Mouse (Mus musculus) intestine, embryonic 16.5 days (tissue): ENCODE data around the gene Pdzd8. TPM values are rescaled to one million over a fixed set of nuclear protein-coding genes. Genes with fewer than 3 reads are reported as not detected.

Experiments used
- ATAC-seq: fragments of 200-750 bp; cut with Nextera tagmentation; 2 replicates; pipeline ENCODE4 v1.8.0; 2017; ENCODE audit warnings: moderate TSS enrichment, moderate library complexity
- H3K27ac ChIP-seq: fragments of 300-500 bp; sonication (generic); 2 replicates; pipeline ENCODE4 v1.5.1; 2014; ENCODE audit warnings: mild to moderate bottlenecking, low read length
- H3K27me3 ChIP-seq: fragments of 300-500 bp; sonication (generic); replicated peaks from 2 replicates; pipeline ENCODE4 v1.6.1; 2014; ENCODE audit warnings: low read length, control low read depth, mixed read lengths; ENCODE audit not compliant: control insufficient read depth, insufficient read depth
- H3K36me3 ChIP-seq: fragments of 300-500 bp; sonication (generic); 2 replicates; pipeline ENCODE4 v1.6.1; 2014; ENCODE audit warnings: low read length, control low read depth; ENCODE audit not compliant: control insufficient read depth, insufficient read depth
- H3K4me1 ChIP-seq: fragments of 300-500 bp; sonication (generic); 2 replicates; pipeline ENCODE4 v1.6.1; 2014; ENCODE audit warnings: low read length, control low read depth, mixed read lengths; ENCODE audit not compliant: control insufficient read depth, insufficient read depth
- H3K4me2 ChIP-seq: fragments of 300-500 bp; sonication (generic); 2 replicates; pipeline ENCODE4 v1.6.1; 2014; ENCODE audit warnings: low read depth, low read length, control low read depth
- H3K4me3 ChIP-seq: fragments of 300-500 bp; sonication (generic); 2 replicates; pipeline ENCODE4 v1.5.1; 2014; ENCODE audit warnings: mild to moderate bottlenecking, low read length
- H3K9ac ChIP-seq: fragments of 300-500 bp; sonication (generic); 2 replicates; pipeline ENCODE4 v1.6.1; 2014; ENCODE audit warnings: low read depth, low read length
- H3K9me3 ChIP-seq: fragments of 300-500 bp; sonication (generic); 2 replicates; pipeline ENCODE4 v1.6.1; 2016; ENCODE audit warnings: low read length, control low read depth; ENCODE audit not compliant: control insufficient read depth
- WGBS: fragments of 180-500 bp; shearing (Covaris S2); extraction: QIAGEN DNeasy Blood & Tissue Kit; methylation state at CpG from one replicate; pipeline ENCODE4 v1.1.7; 2014; 5-methylcytosine and 5-hydroxymethylcytosine counted together
- polyA plus RNA-seq: library from polyadenylated mRNA; unstranded; fragments of >200 nt; fragmentation: Nextera tagmentation; extraction: Ambion mirVana; gene quantifications from 2 replicates; pipeline ENCODE4 v1.2.1, GENCODE M21; 2015

Pdzd8 gene
- polyA plus RNA-seq, 1 experiment from 2014 or later: 5.9 TPM

DNA sequence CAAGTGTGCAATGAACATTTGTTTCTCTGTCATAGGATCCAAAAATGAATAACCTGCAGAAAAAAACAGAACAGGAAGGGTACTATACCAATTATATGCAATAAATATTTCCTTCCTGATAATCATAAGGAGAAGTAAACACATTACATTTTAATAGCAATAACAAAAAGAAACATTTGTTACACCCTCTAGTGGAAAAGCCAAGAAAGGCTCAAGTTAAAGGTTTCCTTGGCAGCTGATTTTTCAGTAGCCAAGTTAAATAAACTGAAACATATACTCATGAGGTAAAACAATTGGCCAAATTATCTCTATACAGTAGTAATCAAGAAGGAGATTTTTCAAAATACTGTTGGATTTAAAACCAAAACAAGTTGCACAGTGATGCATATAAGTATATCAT lies 30.3 kb downstream of the Pdzd8 start:
- ATAC-seq: no peak
- Histone ChIP-seq H3K9me3 (no peaks in the 10 kb centered on the region), H3K27me3 (no peaks in the 10 kb centered on the region), H3K4me3 (no peak overlapping the region), H3K36me3 (no peaks in the 10 kb centered on the region), H3K4me1 (no peaks in the 10 kb centered on the region), H3K9ac (no peak overlapping the region), H3K27ac (no peak overlapping the region), H3K4me2 (no peak overlapping the region)

DNA sequence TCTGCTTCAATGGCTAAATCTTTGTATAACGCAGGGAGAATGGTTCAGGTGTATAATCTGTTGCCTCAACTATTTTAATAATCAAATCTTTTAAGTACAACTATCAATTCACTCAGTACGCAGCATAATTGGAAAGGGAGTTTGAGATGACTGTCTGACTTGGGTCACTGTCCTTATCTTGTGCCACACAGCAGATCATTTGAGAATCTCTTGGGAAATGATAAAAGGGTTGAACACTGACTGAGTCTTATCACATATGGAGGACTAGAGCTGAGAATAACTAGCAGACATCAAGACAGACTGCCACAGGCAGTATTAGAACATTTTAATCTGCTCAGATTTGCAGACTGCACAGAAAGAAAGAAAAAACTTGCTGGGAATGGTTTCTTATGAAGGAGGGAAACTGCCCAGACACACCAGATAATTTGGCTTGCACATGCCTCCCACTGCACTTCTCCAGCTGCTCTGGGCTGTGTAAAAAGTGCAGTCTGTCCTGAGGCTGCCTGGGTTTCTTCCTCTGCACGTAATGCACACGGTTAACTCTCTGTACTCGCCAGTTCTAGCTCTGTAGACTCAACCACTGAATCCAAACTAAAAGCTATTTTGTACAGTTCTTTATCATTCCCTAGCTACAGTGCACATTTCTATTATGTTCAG lies 53.3 kb downstream of the Pdzd8 start:
- Histone ChIP-seq H3K9ac (no peak overlapping the region), H3K4me3 (no peak overlapping the region), H3K9me3 (no peaks in the 10 kb centered on the region), H3K27ac (peak overlapping the region; percentile 41; the same call in 1 of the 2 replicates), H3K4me1 (no peaks in the 10 kb centered on the region), H3K36me3 (no peaks in the 10 kb centered on the region), H3K27me3 (no peaks in the 10 kb centered on the region), H3K4me2 (no peak overlapping the region)
- no peak for ATAC-seq
- 76% methylated on average over 5 of the region's 5 CpGs for WGBS

- Histone ChIP-seq H3K9ac (no peak overlapping the region), H3K4me3 (no peak overlapping the region), H3K4me2 (no peak overlapping the region), H3K36me3 (no peaks in the 10 kb centered on the region), H3K27ac (no peak overlapping the region), H3K9me3 (no peaks in the 10 kb centered on the region), H3K27me3 (no peaks in the 10 kb centered on the region), H3K4me1 (no peaks in the 10 kb centered on the region)
- no peak for ATAC-seq
- 84% methylated on average over 6 of the region's 6 CpGs for WGBS
These were observed 55.8 kb downstream of the Pdzd8 start for GRCm38 (mm10) chr19:59289811-59290210.

DNA sequence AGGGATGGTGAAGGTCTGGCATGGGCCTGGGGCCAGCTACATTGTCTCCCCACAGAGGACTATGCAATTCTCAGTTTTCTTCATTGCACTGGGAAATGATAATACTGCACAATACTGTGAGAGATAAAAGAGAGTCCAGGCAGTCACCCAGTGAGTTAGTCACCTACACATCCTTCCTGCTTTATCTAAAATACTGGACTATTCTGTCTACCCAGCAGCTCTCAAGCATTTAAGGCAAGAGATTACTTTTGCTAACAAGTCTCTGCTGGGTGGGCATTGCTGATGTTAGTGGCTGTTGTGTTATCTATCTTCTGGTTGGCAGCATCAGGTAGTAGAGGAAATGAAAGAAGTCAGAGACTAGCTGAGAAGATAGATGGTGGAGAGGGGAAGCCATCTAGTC lies 56.5 kb downstream of the Pdzd8 start:
- no peak overlapping the region for H3K9ac ChIP-seq
- H3K4me3 ChIP-seq: no peak overlapping the region
- ATAC-seq: no peak
- no peak overlapping the region for H3K27ac ChIP-seq
- H3K27me3 ChIP-seq: no peaks in the 10 kb centered on the region
- no peaks in the 10 kb centered on the region for H3K4me1 ChIP-seq
- H3K4me2 ChIP-seq: no peak overlapping the region
- no peaks in the 10 kb centered on the region for H3K9me3 ChIP-seq
- no peaks in the 10 kb centered on the region for H3K36me3 ChIP-seq

- no peak overlapping the region for H3K4me2 ChIP-seq
- H3K27ac ChIP-seq: no peak overlapping the region
- no peak overlapping the region for H3K4me3 ChIP-seq
- H3K36me3 ChIP-seq: no peaks in the 10 kb centered on the region
- 66% methylated on average over 3 of the region's 3 CpGs for WGBS
- no peaks in the 10 kb centered on the region for H3K27me3 ChIP-seq
- no peaks in the 10 kb centered on the region for H3K9me3 ChIP-seq
- ATAC-seq: no peak
- H3K4me1 ChIP-seq: no peaks in the 10 kb centered on the region
- H3K9ac ChIP-seq: no peak overlapping the region
These were observed 63.6 kb downstream of the Pdzd8 start for GRCm38 (mm10) chr19:59282001-59282400.

GRCm38 (mm10) chr19:59280841-59281240 lies 64.7 kb downstream of the Pdzd8 start:
- no peak overlapping the region for H3K9ac ChIP-seq
- H3K9me3 ChIP-seq: no peaks in the 10 kb centered on the region
- no peak overlapping the region for H3K4me3 ChIP-seq
- no peak overlapping the region for H3K27ac ChIP-seq
- H3K36me3 ChIP-seq: no peaks in the 10 kb centered on the region
- H3K4me2 ChIP-seq: no peak overlapping the region
- ATAC-seq: no peak
- H3K4me1 ChIP-seq: no peaks in the 10 kb centered on the region
- H3K27me3 ChIP-seq: no peaks in the 10 kb centered on the region

- WGBS: 80% methylated on average over 7 of the region's 7 CpGs
- Histone ChIP-seq H3K9ac (no peak overlapping the region), H3K27me3 (no peaks in the 10 kb centered on the region), H3K27ac (no peak overlapping the region), H3K36me3 (no peaks in the 10 kb centered on the region), H3K4me1 (no peaks in the 10 kb centered on the region), H3K4me3 (no peak overlapping the region), H3K4me2 (no peak overlapping the region), H3K9me3 (no peaks in the 10 kb centered on the region)
- ATAC-seq: no peak
These were observed 69.2 kb downstream of the Pdzd8 start for GRCm38 (mm10) chr19:59276354-59276753.

- H3K4me1 ChIP-seq: no peaks in the 10 kb centered on the region
- H3K4me3 ChIP-seq: no peak overlapping the region
- H3K36me3 ChIP-seq: no peaks in the 10 kb centered on the region
- ATAC-seq: no peak
- no peak overlapping the region for H3K4me2 ChIP-seq
- no peaks in the 10 kb centered on the region for H3K9me3 ChIP-seq
- H3K27ac ChIP-seq: no peak overlapping the region
- WGBS: 90% methylated on average over 7 of the region's 7 CpGs
- H3K27me3 ChIP-seq: no peaks in the 10 kb centered on the region
- no peak overlapping the region for H3K9ac ChIP-seq
These were observed 72.4 kb downstream of the Pdzd8 start for GRCm38 (mm10) chr19:59273190-59273589.

DNA sequence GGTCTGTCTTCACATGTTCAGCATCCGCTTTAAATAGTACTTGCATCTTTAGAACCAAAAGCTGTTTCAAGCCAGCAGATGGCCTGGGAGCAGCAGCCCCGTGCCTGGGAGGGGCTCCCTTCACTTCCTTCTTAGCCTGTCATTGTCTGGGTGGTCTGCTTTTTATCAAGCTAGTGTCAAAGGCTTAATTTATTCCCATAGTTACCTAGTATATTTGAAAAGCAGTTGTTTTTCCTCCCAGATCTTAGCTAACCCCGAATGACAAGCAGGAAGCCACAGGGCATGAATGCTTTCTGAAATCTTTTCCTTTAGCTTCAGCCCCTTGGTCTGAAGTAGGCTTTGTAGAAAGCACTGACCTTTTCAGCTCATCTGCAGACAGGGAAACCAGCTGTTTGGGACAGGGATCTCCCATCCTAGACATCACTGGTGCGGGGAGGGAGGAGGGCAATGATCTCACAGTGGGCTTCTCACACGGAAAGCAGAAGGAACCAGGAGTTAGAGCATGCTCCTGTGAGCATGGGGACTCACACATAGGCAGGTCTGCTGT lies 78.1 kb downstream of the Pdzd8 start:
- ATAC-seq: peak; percentile 56
- Histone ChIP-seq H3K4me3 (no peak overlapping the region), H3K27ac (peak overlapping the region; percentile 71), H3K27me3 (no peaks in the 10 kb centered on the region), H3K36me3 (no peaks in the 10 kb centered on the region), H3K9ac (no peak overlapping the region), H3K9me3 (no peaks in the 10 kb centered on the region), H3K4me1 (peaks cover 7% of the 10 kb centered on the region), H3K4me2 (no peak overlapping the region)
- 19% methylated on average over 5 of the region's 5 CpGs for WGBS

DNA sequence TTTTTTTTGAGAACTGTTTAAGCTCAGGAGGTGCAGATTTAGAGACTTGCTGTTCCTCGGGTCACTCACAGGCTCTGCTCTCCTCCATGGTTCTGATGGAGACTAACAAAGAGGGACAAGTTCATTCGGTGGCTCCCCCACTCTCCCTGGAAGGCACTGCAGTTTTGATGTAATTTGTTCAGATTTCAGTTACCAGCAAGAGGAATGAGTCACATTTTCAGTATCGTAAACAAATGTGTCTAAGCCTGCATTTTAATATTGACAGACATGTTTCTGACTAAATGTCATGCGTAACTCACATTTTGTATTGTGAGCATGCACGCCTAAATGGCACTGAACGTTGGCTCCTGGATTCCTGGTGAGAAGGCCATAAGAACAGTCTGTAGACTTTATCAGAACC lies 79.7 kb downstream of the Pdzd8 start:
- WGBS: 67% methylated on average over 6 of the region's 6 CpGs
- Histone ChIP-seq H3K4me2 (no peak overlapping the region), H3K9ac (no peak overlapping the region), H3K27ac (no peak overlapping the region), H3K27me3 (peaks cover 2% of the 10 kb centered on the region; the same call in 1 of the 2 replicates), H3K4me3 (no peak overlapping the region), H3K9me3 (no peaks in the 10 kb centered on the region), H3K36me3 (no peaks in the 10 kb centered on the region), H3K4me1 (peaks cover 7% of the 10 kb centered on the region)
- ATAC-seq: no peak
